9 mouse cellular contexts compared by ENCODE assay signal in the genomic region with DNA sequence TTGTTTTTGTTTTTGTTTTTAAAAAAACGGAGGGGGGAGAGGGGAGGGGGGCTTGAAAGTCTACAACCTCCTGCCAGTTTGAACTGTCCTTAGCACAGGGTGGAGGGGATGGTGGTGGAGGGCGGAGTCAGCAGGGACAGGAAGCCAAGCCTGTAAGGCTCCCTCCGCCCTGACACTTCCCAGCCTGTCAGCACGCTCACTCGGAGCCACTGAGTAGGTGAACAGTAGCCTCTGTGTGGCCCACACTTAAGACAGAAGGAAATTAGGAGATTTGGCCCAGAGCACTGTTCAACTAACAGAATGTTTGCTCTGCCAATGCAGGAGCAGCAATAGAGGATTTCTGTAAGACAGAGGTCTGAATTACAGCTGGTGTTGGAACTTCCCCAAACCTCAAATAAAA. TPM values are rescaled to one million over a fixed set of nuclear protein-coding genes. Genes with fewer than 3 reads are reported as not detected.
DNase-seq lines count a peak whose midpoint lies in the region; ATAC-seq lines count a peak whose summit lies in the region.
"Had no signal": no experiment of that assay in that cellular context is flagged by ENCODE, and none has a peak within 500 bp of the region (broad histone marks: within the 10 kb centered on the region; RNA-seq: fewer than 3 reads in every experiment).

No protein-coding gene starts in this region.

- H3K4me2 ChIP-seq in kidney, embryonic 15.5 days, result no peak overlapping the region
- H3K4me2 ChIP-seq in kidney, embryonic 14.5 days (replicated peaks; ENCODE audit: low read depth, low read length), result no peak overlapping the region
- H3K4me2 ChIP-seq: limb, embryonic 15.5 days had no signal

- peak overlapping the region; percentile 10; the same call in 1 of the 2 replicates for H3K27ac ChIP-seq in kidney, embryonic 15.5 days
- H3K27ac ChIP-seq in kidney, embryonic 14.5 days (ENCODE audit: low read depth, low read length), result no peak overlapping the region
- peak overlapping the region; percentile 71 for H3K27ac ChIP-seq in heart, embryonic 10.5 days

- no peaks in the 10 kb centered on the region for H3K9me3 ChIP-seq in kidney, embryonic 15.5 days (replicated peaks)
- no peaks in the 10 kb centered on the region for H3K9me3 ChIP-seq in kidney, embryonic 14.5 days (ENCODE audit: control insufficient read depth, low read length)
- no peaks in the 10 kb centered on the region for H3K9me3 ChIP-seq in heart, embryonic 10.5 days
- H3K9me3 ChIP-seq: limb, embryonic 15.5 days had no signal

- no peak overlapping the region for H3K9ac ChIP-seq in kidney, embryonic 15.5 days
- no peak overlapping the region for H3K9ac ChIP-seq in kidney, embryonic 14.5 days (ENCODE audit: low read depth, low read length)
- H3K9ac ChIP-seq: limb, embryonic 15.5 days had no signal

- H3K4me1 ChIP-seq in kidney, embryonic 15.5 days, result peaks cover 35% of the 10 kb centered on the region
- H3K4me1 ChIP-seq in kidney, embryonic 14.5 days (ENCODE audit: control insufficient read depth, insufficient read depth, low read length), result peaks cover 12% of the 10 kb centered on the region
- H3K4me1 ChIP-seq in heart, embryonic 10.5 days, result peaks cover 65% of the 10 kb centered on the region

- no peak overlapping the region for H3K4me3 ChIP-seq in kidney, embryonic 15.5 days (replicated peaks)
- no peak overlapping the region for H3K4me3 ChIP-seq in kidney, embryonic 14.5 days (ENCODE audit: low read length)
- no peak overlapping the region for H3K4me3 ChIP-seq in heart, embryonic 10.5 days
- H3K4me3 ChIP-seq: limb, embryonic 15.5 days had no signal

- peaks cover 15% of the 10 kb centered on the region for H3K36me3 ChIP-seq in kidney, embryonic 15.5 days
- H3K36me3 ChIP-seq in kidney, embryonic 14.5 days (ENCODE audit: control insufficient read depth, insufficient read depth, low read length), result peaks cover 10% of the 10 kb centered on the region; the same call in 1 of the 2 replicates
- H3K36me3 ChIP-seq in heart, embryonic 10.5 days, result peaks cover 38% of the 10 kb centered on the region

- 40% methylated on average over 5 of the region's 5 CpGs for WGBS in kidney, embryonic 15.5 days
- WGBS in kidney, embryonic 14.5 days, result 49% methylated on average over 5 of the region's 5 CpGs
- WGBS in heart, embryonic 10.5 days, result 20% methylated on average over 5 of the region's 5 CpGs

- no peak for DNase-seq in heart, embryonic 10.5 days (ENCODE audit: low spot score)
- peak; percentile 59 for DNase-seq in liver
- no peak for DNase-seq in frontal cortex, adult 2 months (ENCODE audit: extremely low spot score in 1 of 2, low spot score in 1 of 2)
- no peak for DNase-seq in urinary bladder, postnatal 4 days (ENCODE audit: low spot score in 2 of 2)
- no peak for DNase-seq in gastrocnemius, adult 8-10 months (ENCODE audit: low spot score in 2 of 2)

- no peaks in the 10 kb centered on the region for H3K27me3 ChIP-seq in kidney, embryonic 15.5 days
- no peaks in the 10 kb centered on the region for H3K27me3 ChIP-seq in kidney, embryonic 14.5 days (ENCODE audit: control insufficient read depth, insufficient read depth, low read length)
- H3K27me3 ChIP-seq in heart, embryonic 10.5 days (ENCODE audit: insufficient read depth, poor library complexity, severe bottlenecking), result no peaks in the 10 kb centered on the region
- H3K27me3 ChIP-seq: limb, embryonic 15.5 days had no signal

- ATAC-seq in kidney, embryonic 15.5 days (replicated peaks; ENCODE audit: low FRiP score), result no peak
- ATAC-seq in kidney, embryonic 14.5 days (ENCODE audit: low FRiP score, low TSS enrichment), result no peak
- peak; percentile 37; the same call in 1 of the 2 replicates for ATAC-seq in neutrophil, adult 5-6 weeks (ENCODE audit: extremely low read depth, insufficient number of reproducible peaks, low FRiP score, poor library complexity, severe bottlenecking)

RNA-seq across cellular contexts. Expression of gene Selplg, which starts 26.5 kb away (rescaled TPM):
- polyA plus RNA-seq in kidney, embryonic 15.5 days (2015; fragmentation: Nextera tagmentation; extraction: Ambion mirVana), result 1.5 and 2.2 TPM in 2 replicates
- 1.2 and 1.4 TPM in 2 replicates for polyA plus RNA-seq in kidney, embryonic 14.5 days (2014; fragmentation: Nextera tagmentation; extraction: Ambion mirVana)
- 0.64 and 1.3 TPM in 2 replicates for polyA plus RNA-seq in heart, embryonic 10.5 days (2016; fragmentation: Nextera tagmentation; extraction: Ambion mirVana)
- total RNA-seq in neutrophil, adult 5-6 weeks (2017), result 568 and 590 TPM in 2 replicates
- 34.0 and 40.3 TPM in 2 replicates for polyA plus RNA-seq in frontal cortex, adult 2 months (2012; rRNA removed)
- 1 to 10 TPM in 1 of 4 experiments, under 1 TPM in 3; 0.41 to 1.5 (median 0.48) TPM for total RNA-seq in gastrocnemius, adult 8-10 months (2022)

RNA-seq across cellular contexts. Expression of gene Coro1c, which starts 49.6 kb away (rescaled TPM):
- 105 and 119 TPM in 2 replicates for polyA plus RNA-seq in kidney, embryonic 15.5 days (2015; fragmentation: Nextera tagmentation; extraction: Ambion mirVana)
- polyA plus RNA-seq in kidney, embryonic 14.5 days (2014; fragmentation: Nextera tagmentation; extraction: Ambion mirVana), result 42.1 and 108 TPM in 2 replicates
- polyA plus RNA-seq in heart, embryonic 10.5 days (2016; fragmentation: Nextera tagmentation; extraction: Ambion mirVana), result 163 and 178 TPM in 2 replicates
- 76.9 and 78.5 TPM in 2 replicates for total RNA-seq in neutrophil, adult 5-6 weeks (2017)
- 74.9 and 84.3 TPM in 2 replicates for polyA plus RNA-seq in frontal cortex, adult 2 months (2012; rRNA removed)
- 1 to 10 TPM; 7.0 to 9.8 (median 8.2) TPM for total RNA-seq in gastrocnemius, adult 8-10 months (2022)

RNA-seq across cellular contexts. Expression of gene Tmem119, which starts 58.7 kb away (rescaled TPM):
- 50.4 and 52.1 TPM in 2 replicates for polyA plus RNA-seq in kidney, embryonic 15.5 days (2015; fragmentation: Nextera tagmentation; extraction: Ambion mirVana)
- polyA plus RNA-seq in kidney, embryonic 14.5 days (2014; fragmentation: Nextera tagmentation; extraction: Ambion mirVana), result 17.6 and 24.8 TPM in 2 replicates
- polyA plus RNA-seq in heart, embryonic 10.5 days (2016; fragmentation: Nextera tagmentation; extraction: Ambion mirVana), result 13.5 and 42.1 TPM in 2 replicates
- total RNA-seq in neutrophil, adult 5-6 weeks (2017), result 0.23 TPM in 1 of 2 replicates, not detected in the other
- polyA plus RNA-seq in frontal cortex, adult 2 months (2012; rRNA removed), result 17.6 and 22.6 TPM in 2 replicates
- total RNA-seq in gastrocnemius, adult 8-10 months (2022), result 1 to 10 TPM in 1 of 4 experiments, under 1 TPM in 3; 0.36 to 1.1 (median 0.77) TPM

Comparison
In these comparisons a context has a peak if more than half of its experiments do, and no peak if none do; other contexts are left out.
1. RNA of gene Selplg, which starts 26.5 kb away (polyA plus RNA-seq): 34.0 to 40.3 TPM in frontal cortex, adult 2 months; 1.5 to 2.2 TPM in kidney, embryonic 15.5 days, 1.2 to 1.4 TPM in kidney, embryonic 14.5 days and 0.64 to 1.3 TPM in heart, embryonic 10.5 days; every median in the first group is over 10 times any median in the second.